Mouse (Mus musculus) stomach, embryonic 14.5 days (tissue): ENCODE measurements around the gene Gucy2c. TPM values are rescaled to one million over a fixed set of nuclear protein-coding genes. Genes with fewer than 3 reads are reported as not detected.

Experiments used
- ATAC-seq: fragments of 200-750 bp; cut with Nextera tagmentation; 2 replicates; pipeline ENCODE4 v1.8.0; 2017; ENCODE audit warnings: low read depth, moderate TSS enrichment; ENCODE audit not compliant: insufficient number of reproducible peaks, insufficient read depth, low FRiP score
- H3K27ac ChIP-seq: fragments of 300-500 bp; sonication (generic); 2 replicates; pipeline ENCODE4 v1.5.1; 2014; ENCODE audit warnings: mild to moderate bottlenecking, low read length, moderate library complexity, mixed read lengths
- H3K27me3 ChIP-seq: fragments of 300-500 bp; sonication (generic); 2 replicates; pipeline ENCODE4 v1.6.1; 2014; ENCODE audit warnings: low read length, control low read depth, mixed read lengths; ENCODE audit not compliant: control insufficient read depth, insufficient read depth
- H3K36me3 ChIP-seq: fragments of 300-500 bp; sonication (generic); 2 replicates; pipeline ENCODE4 v1.6.1; 2014; ENCODE audit warnings: mild to moderate bottlenecking, control low read depth, low read length, moderate library complexity, mixed read lengths; ENCODE audit not compliant: control insufficient read depth, insufficient read depth
- H3K4me1 ChIP-seq: fragments of 300-500 bp; sonication (generic); 2 replicates; pipeline ENCODE4 v1.6.1; 2014; ENCODE audit warnings: low read length, control low read depth, mixed read lengths; ENCODE audit not compliant: control insufficient read depth, insufficient read depth
- H3K4me2 ChIP-seq: fragments of 300-500 bp; sonication (generic); replicated peaks from 2 replicates; pipeline ENCODE4 v1.6.1; 2014; ENCODE audit warnings: low read depth, low read length, control low read depth
- H3K4me3 ChIP-seq: fragments of 300-500 bp; sonication (generic); 2 replicates; pipeline ENCODE4 v1.5.1; 2014; ENCODE audit warnings: low read depth, low read length, control low read depth
- H3K9ac ChIP-seq: fragments of 300-500 bp; sonication (generic); replicated peaks from 2 replicates; pipeline ENCODE4 v1.6.1; 2014; ENCODE audit warnings: low read depth, mild to moderate bottlenecking, control low read depth, low read length, moderate library complexity, mixed read lengths
- H3K9me3 ChIP-seq: fragments of 300-500 bp; sonication (generic); 2 replicates; pipeline ENCODE4 v1.6.1; 2016; ENCODE audit warnings: low read depth, low read length, control low read depth; ENCODE audit not compliant: control insufficient read depth
- WGBS: fragments of 180-500 bp; shearing (Covaris S2); extraction: QIAGEN DNeasy Blood & Tissue Kit; methylation state at CpG from one replicate; pipeline ENCODE4 v1.1.7; 2014; 5-methylcytosine and 5-hydroxymethylcytosine counted together
- polyA plus RNA-seq: library from polyadenylated mRNA; unstranded; fragments of >200 nt; fragmentation: Nextera tagmentation; extraction: Ambion mirVana; gene quantifications from 2 replicates; pipeline ENCODE4 v1.2.1, GENCODE M21; 2014

Gucy2c gene
- polyA plus RNA-seq, 1 experiment from 2014 or later: 1.6 TPM

GRCm38 (mm10) chr6:136741281-136741680, 40.3 kb downstream of the Gucy2c start:
- Histone ChIP-seq H3K9ac (no peak overlapping the region), H3K27ac (no peak overlapping the region), H3K9me3 (no peaks in the 10 kb centered on the region), H3K4me2 (no peak overlapping the region), H3K27me3 (no peaks in the 10 kb centered on the region), H3K36me3 (no peaks in the 10 kb centered on the region), H3K4me1 (no peaks in the 10 kb centered on the region), H3K4me3 (no peak overlapping the region)
- 82% methylated on average over 10 of the region's 10 CpGs for WGBS
- ATAC-seq: no peak

- Histone ChIP-seq H3K4me2 (no peak overlapping the region), H3K27me3 (no peaks in the 10 kb centered on the region), H3K4me3 (no peak overlapping the region), H3K4me1 (no peaks in the 10 kb centered on the region), H3K36me3 (no peaks in the 10 kb centered on the region), H3K27ac (no peak overlapping the region), H3K9ac (no peak overlapping the region), H3K9me3 (no peaks in the 10 kb centered on the region)
- 82% methylated on average over 7 of the region's 7 CpGs for WGBS
- ATAC-seq: no peak
Observed at GRCm38 (mm10) chr6:136735766-136736165, 45.8 kb downstream of the Gucy2c start.

- no peaks in the 10 kb centered on the region for H3K27me3 ChIP-seq
- ATAC-seq: no peak
- no peaks in the 10 kb centered on the region for H3K36me3 ChIP-seq
- no peak overlapping the region for H3K4me2 ChIP-seq
- no peak overlapping the region for H3K4me3 ChIP-seq
- 94% methylated on average over 14 of the region's 14 CpGs for WGBS
- no peaks in the 10 kb centered on the region for H3K9me3 ChIP-seq
- no peak overlapping the region for H3K27ac ChIP-seq
- no peaks in the 10 kb centered on the region for H3K4me1 ChIP-seq
- H3K9ac ChIP-seq: no peak overlapping the region
Observed at GRCm38 (mm10) chr6:136728144-136728543, 53.4 kb downstream of the Gucy2c start.

- Histone ChIP-seq H3K9ac (no peak overlapping the region), H3K27ac (no peak overlapping the region), H3K9me3 (no peaks in the 10 kb centered on the region), H3K27me3 (no peaks in the 10 kb centered on the region), H3K4me3 (no peak overlapping the region), H3K36me3 (no peaks in the 10 kb centered on the region), H3K4me1 (no peaks in the 10 kb centered on the region), H3K4me2 (no peak overlapping the region)
- WGBS: 71% methylated on average over 3 of the region's 3 CpGs
- no peak for ATAC-seq
Observed at GRCm38 (mm10) chr6:136723171-136723570, 58.4 kb downstream of the Gucy2c start.

- no peak overlapping the region for H3K4me2 ChIP-seq
- no peaks in the 10 kb centered on the region for H3K4me1 ChIP-seq
- ATAC-seq: no peak
Observed at GRCm38 (mm10) chr6:136722565-136722964, 59.0 kb downstream of the Gucy2c start.

GRCm38 (mm10) chr6:136721925-136722324, 59.6 kb downstream of the Gucy2c start:
- WGBS: 62% methylated on average over 6 of the region's 6 CpGs
- Histone ChIP-seq H3K9me3 (no peaks in the 10 kb centered on the region), H3K4me3 (no peak overlapping the region), H3K9ac (no peak overlapping the region), H3K36me3 (no peaks in the 10 kb centered on the region), H3K27me3 (no peaks in the 10 kb centered on the region), H3K27ac (no peak overlapping the region), H3K4me2 (no peak overlapping the region), H3K4me1 (no peaks in the 10 kb centered on the region)
- no peak for ATAC-seq

More at GRCm38 (mm10) chr6:136722565-136722964, 59.0 kb downstream of the Gucy2c start:
- no peak overlapping the region for H3K27ac ChIP-seq
- H3K9me3 ChIP-seq: no peaks in the 10 kb centered on the region
- H3K36me3 ChIP-seq: no peaks in the 10 kb centered on the region
- 89% methylated on average over 7 of the region's 7 CpGs for WGBS
- H3K27me3 ChIP-seq: no peaks in the 10 kb centered on the region
- H3K4me3 ChIP-seq: no peak overlapping the region
- no peak overlapping the region for H3K9ac ChIP-seq

- WGBS: 91% methylated on average over 15 of the region's 15 CpGs
- Histone ChIP-seq H3K27ac (no peak overlapping the region), H3K4me1 (no peaks in the 10 kb centered on the region)
Observed at GRCm38 (mm10) chr6:136720436-136720835, 61.1 kb downstream of the Gucy2c start.

GRCm38 (mm10) chr6:136715881-136716431, 65.6 kb downstream of the Gucy2c start:
- no peak for ATAC-seq
- Histone ChIP-seq H3K9me3 (no peaks in the 10 kb centered on the region), H3K36me3 (no peaks in the 10 kb centered on the region), H3K4me3 (no peak overlapping the region), H3K4me1 (no peaks in the 10 kb centered on the region), H3K27ac (no peak overlapping the region), H3K4me2 (no peak overlapping the region), H3K9ac (no peak overlapping the region), H3K27me3 (no peaks in the 10 kb centered on the region)
- 77% methylated on average over 10 of the region's 11 CpGs for WGBS

More at GRCm38 (mm10) chr6:136720436-136720835, 61.1 kb downstream of the Gucy2c start:
- ATAC-seq: no peak
- Histone ChIP-seq H3K4me2 (no peak overlapping the region), H3K36me3 (no peaks in the 10 kb centered on the region), H3K27me3 (no peaks in the 10 kb centered on the region), H3K9me3 (no peaks in the 10 kb centered on the region), H3K4me3 (no peak overlapping the region), H3K9ac (no peak overlapping the region)

GRCm38 (mm10) chr6:136714097-136714496, 67.5 kb downstream of the Gucy2c start:
- Histone ChIP-seq H3K4me1 (no peaks in the 10 kb centered on the region), H3K4me2 (no peak overlapping the region), H3K36me3 (no peaks in the 10 kb centered on the region), H3K27me3 (no peaks in the 10 kb centered on the region), H3K9me3 (no peaks in the 10 kb centered on the region), H3K9ac (no peak overlapping the region), H3K27ac (no peak overlapping the region), H3K4me3 (no peak overlapping the region)
- no peak for ATAC-seq
- 86% methylated on average over 3 of the region's 3 CpGs for WGBS
